Mouse (Mus musculus) cerebellum, adult 8-10 months (tissue): Measurements from ENCODE around the gene Acp2.

ENCODE experiments used
- DNase-seq: peaks from one replicate; pipeline ENCODE4 v3.0.0; 2022

The Acp2 gene

GRCm38 (mm10) chr2:91202222-91202971 lies at the start of gene Acp2, which contains the start of gene Nr1h3:
Gene Acp2, plus strand, starts transcription at chr2:91202885.
Gene Nr1h3, minus strand, starts transcription at chr2:91202834.
- DNase-seq, result peak; percentile 97

- no peak for DNase-seq
Measured at GRCm38 (mm10) chr2:91152885-91153377, 49.8 kb upstream of the Acp2 start.

DNA sequence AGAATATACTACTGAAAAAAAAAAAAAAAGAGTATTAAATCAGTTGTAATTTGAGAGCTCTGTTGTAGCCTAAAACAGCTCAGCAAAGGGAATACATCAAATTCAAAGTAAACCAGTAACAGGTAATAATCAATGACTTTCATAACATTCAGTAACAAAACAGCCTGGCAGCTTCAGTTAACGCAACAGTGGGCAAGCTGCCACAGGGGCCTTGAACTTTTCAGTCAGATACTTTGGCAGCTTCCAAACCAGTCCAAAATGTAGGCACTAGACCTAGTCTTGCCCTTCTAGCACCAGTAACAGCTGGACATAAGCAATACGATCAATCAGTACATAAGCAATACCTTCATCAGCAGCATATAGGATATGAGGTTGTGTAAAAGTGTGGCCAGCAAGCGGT lies 48.6 kb upstream of the Acp2 start:
- DNase-seq, result no peak

GRCm38 (mm10) chr2:91157002-91157752 lies 45.5 kb upstream of the Acp2 start:
- DNase-seq, result no peak

DNA sequence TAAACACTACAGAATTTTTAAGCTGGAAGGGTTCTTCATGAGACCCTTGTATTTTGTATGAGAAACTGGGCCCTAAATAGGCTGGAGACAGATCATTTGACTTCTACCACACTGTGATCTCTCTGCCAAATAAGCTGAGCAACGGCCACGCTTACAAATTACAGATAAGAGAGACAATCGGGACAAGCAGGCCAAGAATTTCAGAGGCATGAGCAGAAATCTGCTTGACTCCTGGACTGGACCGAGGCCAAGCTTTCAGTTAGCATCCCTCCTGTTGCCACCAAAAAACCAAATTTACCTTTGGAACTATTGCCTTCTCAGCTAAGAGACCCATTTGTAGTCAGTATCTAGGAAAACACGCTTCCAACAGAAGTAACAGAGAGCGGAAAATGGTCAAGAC lies 42.1 kb upstream of the Acp2 start:
- no peak for DNase-seq

- no peak for DNase-seq
Measured at GRCm38 (mm10) chr2:91162952-91163351, 39.7 kb upstream of the Acp2 start.

DNA sequence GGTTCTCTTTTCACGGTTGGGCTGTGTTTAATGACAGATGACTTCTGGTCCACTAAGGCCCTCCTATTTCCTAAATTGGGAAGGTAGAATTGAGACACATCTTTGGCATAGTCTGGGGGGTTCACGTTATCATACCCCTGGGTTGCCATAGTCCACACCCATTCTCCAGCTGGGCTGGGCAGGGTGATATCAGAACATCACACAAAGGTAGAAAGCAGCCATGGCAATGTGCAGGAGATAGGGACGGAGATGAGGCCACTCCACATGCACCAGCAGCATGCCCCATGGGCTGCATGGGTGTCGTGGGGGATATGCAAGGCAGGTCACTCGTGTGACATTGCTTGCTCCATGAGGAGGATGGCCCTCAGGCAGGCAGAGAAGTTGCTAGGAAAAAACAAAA lies 39.2 kb upstream of the Acp2 start:
- no peak for DNase-seq

DNA sequence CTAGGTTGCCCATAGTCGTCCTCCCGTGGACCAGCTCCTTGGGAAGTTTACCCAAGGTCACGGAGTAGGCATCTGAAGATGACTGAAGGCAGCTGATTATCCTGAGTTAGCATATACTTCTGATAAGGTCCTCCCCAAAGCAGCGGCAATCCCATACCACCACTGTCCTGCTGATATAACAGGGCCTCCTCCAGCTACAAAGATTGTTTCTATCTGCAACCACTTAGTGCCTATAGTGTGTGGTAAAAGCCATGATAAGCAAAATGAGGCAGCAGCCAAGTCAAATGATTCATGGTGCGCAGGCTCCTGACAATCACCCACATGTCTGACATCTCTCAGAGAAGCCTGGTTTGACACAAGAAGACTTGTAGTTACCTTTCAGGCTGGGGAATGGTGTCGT lies 37.7 kb upstream of the Acp2 start:
- DNase-seq, result no peak

GRCm38 (mm10) chr2:91167629-91168028 lies 35.1 kb upstream of the Acp2 start:
- no peak for DNase-seq

- no peak for DNase-seq
Measured at GRCm38 (mm10) chr2:91169587-91170322, 32.9 kb upstream of the Acp2 start.

DNA sequence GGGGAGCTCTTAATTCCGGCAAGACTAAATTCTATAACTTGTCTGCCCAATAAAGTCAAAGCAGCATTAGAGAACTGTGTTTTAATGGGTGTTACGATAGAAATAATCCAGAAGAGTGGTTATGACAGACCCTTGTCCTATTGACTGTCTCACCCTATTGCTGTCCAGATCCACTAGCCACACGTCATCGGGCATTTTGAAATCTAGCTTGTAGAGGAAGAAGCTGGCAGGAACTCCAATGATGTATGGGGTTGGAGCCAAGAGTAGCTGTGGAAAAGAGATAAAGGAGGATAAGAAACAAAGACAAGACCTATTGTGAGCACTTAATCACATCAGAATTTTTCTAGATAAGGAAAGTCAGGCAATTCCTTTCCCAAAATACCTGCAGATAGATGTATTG lies 27.2 kb upstream of the Acp2 start:
- no peak for DNase-seq

DNA sequence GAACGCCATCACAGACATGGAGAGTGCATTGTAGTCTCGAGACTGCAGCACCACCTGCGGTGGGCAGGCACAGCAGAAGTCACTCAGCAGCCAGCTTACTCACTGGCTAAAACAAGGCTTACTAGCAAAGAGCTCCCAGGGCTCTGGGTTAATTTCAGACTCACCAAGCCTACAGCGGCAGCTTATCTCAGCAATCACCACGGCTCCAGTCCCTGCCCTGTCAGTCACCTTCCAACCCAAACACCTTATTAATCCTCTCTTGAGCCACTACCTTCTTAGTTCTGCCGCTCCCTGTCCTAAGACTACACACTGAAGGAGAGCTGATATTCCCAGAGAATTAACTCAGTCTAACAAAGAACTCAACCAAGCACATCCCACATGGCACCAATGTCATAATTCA lies 26.5 kb upstream of the Acp2 start:
- DNase-seq, result no peak

DNA sequence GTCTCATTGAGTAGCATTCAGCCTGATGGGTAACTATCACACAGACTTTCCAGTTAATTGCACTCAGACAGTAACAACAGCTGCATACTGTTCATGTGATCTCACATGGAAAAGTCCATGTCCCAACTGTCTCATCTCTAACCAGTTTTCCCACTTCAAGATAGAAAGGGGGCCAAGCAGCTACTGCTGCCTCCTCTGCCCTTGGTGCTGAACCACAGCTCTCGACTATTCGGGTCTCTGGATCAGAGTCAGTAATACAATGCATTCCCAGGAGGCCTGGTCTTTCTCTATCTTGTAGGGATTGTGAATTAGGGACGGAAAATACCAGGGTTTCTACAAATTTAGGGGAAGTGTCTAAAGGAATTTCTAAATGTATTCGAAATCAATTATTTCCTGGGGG lies 22.9 kb upstream of the Acp2 start:
- DNase-seq, result no peak

- peak; percentile 39 for DNase-seq
Measured at GRCm38 (mm10) chr2:91180706-91181105, 22.0 kb upstream of the Acp2 start.

- peak; percentile 63 for DNase-seq
Measured at GRCm38 (mm10) chr2:91182016-91182404, 20.7 kb upstream of the Acp2 start.

GRCm38 (mm10) chr2:91182405-91183147 lies 20.1 kb upstream of the Acp2 start:
- DNase-seq, result peak; percentile 91

DNA sequence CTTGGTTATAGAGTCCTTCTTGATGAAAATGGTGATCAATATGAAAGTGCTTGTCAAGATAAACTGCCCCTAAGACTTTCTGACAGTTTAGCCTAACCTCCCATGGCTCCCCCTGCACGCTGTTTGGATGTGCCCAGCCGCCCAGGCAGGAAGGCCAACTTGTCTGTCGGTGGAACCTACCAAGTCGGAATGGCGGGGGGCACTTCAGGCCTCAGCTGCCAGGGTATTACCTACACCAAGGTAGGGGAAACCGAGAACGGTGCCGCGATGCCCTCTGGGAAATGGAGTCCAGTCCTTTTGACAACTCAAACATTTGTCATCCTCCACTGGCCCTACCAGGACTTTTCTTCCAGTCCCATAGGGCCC lies 19.6 kb upstream of the Acp2 start:
- DNase-seq, result peak; percentile 99

GRCm38 (mm10) chr2:91183711-91184405 lies 18.8 kb upstream of the Acp2 start, which contains the start of gene Madd:
Gene Madd, minus strand, starts transcription at chr2:91183837.
- no peak for DNase-seq

GRCm38 (mm10) chr2:91186208-91186607 lies 16.5 kb upstream of the Acp2 start:
- DNase-seq, result no peak

DNA sequence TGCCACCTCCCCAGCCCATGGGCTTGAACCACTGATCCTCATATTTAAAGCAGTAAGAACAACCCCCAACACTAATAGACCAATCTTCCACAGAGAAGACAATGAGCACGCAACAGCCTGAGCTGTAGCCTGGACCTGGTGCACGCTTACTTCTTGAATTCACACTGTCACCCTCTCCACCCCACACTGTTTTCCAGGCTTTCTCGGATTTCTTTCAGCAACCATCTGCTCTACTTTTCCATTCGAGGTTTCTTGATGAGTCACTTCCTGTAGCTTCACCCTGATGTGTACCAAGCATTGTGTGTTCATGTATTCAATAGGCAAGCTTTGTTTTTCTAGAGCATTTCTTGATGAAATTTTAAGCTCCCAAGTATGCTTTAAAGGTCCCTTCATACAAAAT lies 15.3 kb upstream of the Acp2 start:
- no peak for DNase-seq

DNA sequence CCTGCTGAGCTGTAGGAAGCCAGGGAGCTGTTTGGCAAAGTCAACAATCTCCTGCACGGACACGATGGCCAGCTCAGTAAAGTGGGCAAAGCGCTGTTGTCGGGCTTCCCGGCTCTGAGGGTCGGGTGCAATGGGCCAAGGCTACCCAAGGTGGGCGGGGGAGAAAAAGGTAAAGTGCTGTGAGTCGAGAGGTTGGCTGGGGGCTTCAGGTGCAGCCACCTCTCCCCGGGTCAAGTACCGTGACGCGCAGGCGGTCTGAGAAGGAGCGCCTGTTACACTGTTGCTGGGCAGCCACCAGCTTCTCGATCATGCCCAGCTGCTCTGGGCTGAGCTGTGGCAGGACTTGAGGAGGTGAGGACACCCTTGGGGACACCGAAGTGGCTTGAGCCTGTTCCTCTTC lies 12.2 kb upstream of the Acp2 start:
- no peak for DNase-seq
